Mouse (Mus musculus) embryo, embryonic 11 days (tissue): ENCODE data around the gene Ugt1a10.

ENCODE experiments used
- DNase-seq: peaks from one replicate; pipeline ENCODE4 v3.0.0-alpha.2; 2015

Gene Ugt1a10

GRCm38 (mm10) chr1:88233421-88234247 is 178.4 kb downstream of the Ugt1a10 start:
- no peak for DNase-seq

- no peak for DNase-seq
These were observed 179.0 kb downstream of the Ugt1a10 start for GRCm38 (mm10) chr1:88234248-88234610.

- DNase-seq = no peak
These were observed 179.5 kb downstream of the Ugt1a10 start for GRCm38 (mm10) chr1:88234646-88235045.

GRCm38 (mm10) chr1:88235046-88235893 is 180.1 kb downstream of the Ugt1a10 start:
- DNase-seq = no peak

GRCm38 (mm10) chr1:88235894-88236415 is 180.8 kb downstream of the Ugt1a10 start:
- no peak for DNase-seq

GRCm38 (mm10) chr1:88237311-88237710 is 182.1 kb downstream of the Ugt1a10 start:
- DNase-seq = no peak

GRCm38 (mm10) chr1:88238771-88239170 is 183.6 kb downstream of the Ugt1a10 start:
- no peak for DNase-seq

- DNase-seq = no peak
These were observed 184.9 kb downstream of the Ugt1a10 start for GRCm38 (mm10) chr1:88240072-88240471.

- no peak for DNase-seq
These were observed 185.4 kb downstream of the Ugt1a10 start for GRCm38 (mm10) chr1:88240579-88240978.

- DNase-seq = no peak
These were observed 188.7 kb downstream of the Ugt1a10 start for GRCm38 (mm10) chr1:88243861-88244260.

- no peak for DNase-seq
These were observed 190.7 kb downstream of the Ugt1a10 start for GRCm38 (mm10) chr1:88245881-88246280.

- no peak for DNase-seq
These were observed 191.2 kb downstream of the Ugt1a10 start for GRCm38 (mm10) chr1:88246386-88246785.

- DNase-seq = no peak
These were observed 192.5 kb downstream of the Ugt1a10 start for GRCm38 (mm10) chr1:88247660-88248059.

- no peak for DNase-seq
These were observed 193.5 kb downstream of the Ugt1a10 start for GRCm38 (mm10) chr1:88248658-88249057.

GRCm38 (mm10) chr1:88249596-88249995 is 194.4 kb downstream of the Ugt1a10 start:
- no peak for DNase-seq

- no peak for DNase-seq
These were observed 194.8 kb downstream of the Ugt1a10 start for GRCm38 (mm10) chr1:88250023-88250422.

GRCm38 (mm10) chr1:88253106-88253505 is 197.9 kb downstream of the Ugt1a10 start:
- DNase-seq = no peak

- DNase-seq = no peak
These were observed 198.4 kb downstream of the Ugt1a10 start for GRCm38 (mm10) chr1:88253540-88253939.

GRCm38 (mm10) chr1:88254793-88255465 is 199.7 kb downstream of the Ugt1a10 start:
- no peak for DNase-seq

- no peak for DNase-seq
These were observed 200.3 kb downstream of the Ugt1a10 start for GRCm38 (mm10) chr1:88255466-88255857.

GRCm38 (mm10) chr1:88255989-88256754 is 201.0 kb downstream of the Ugt1a10 start:
- DNase-seq = no peak
